Mouse (Mus musculus) liver, embryonic 14.5 days (tissue): ENCODE measurements around the gene Phb2. TPM values are rescaled to one million over a fixed set of nuclear protein-coding genes. Genes with fewer than 3 reads are reported as not detected.

Experiments used
- ATAC-seq: fragments of 200-750 bp; cut with Nextera tagmentation; 2 replicates; pipeline ENCODE4 v1.8.0; 2017; ENCODE audit warnings: moderate number of reproducible peaks, mild to moderate bottlenecking, moderate library complexity; ENCODE audit not compliant: insufficient read depth
- DNase-seq, 3 experiments: peaks; one replicate each; pipeline ENCODE4 v3.0.0-alpha.2; 2012 to 2013; ENCODE audit warnings: low read depth in 3 of 3, low spot score in 3 of 3
- H3K27ac ChIP-seq: fragments of 300-500 bp; sonication (generic); 2 replicates; pipeline ENCODE4 v1.5.1; 2014; ENCODE audit warnings: moderate library complexity, mild to moderate bottlenecking, control low read depth, inconsistent platforms
- H3K27me3 ChIP-seq: fragments of 300-500 bp; sonication (generic); 2 replicates; pipeline ENCODE4 v1.6.1; 2014; ENCODE audit warnings: mild to moderate bottlenecking, low read length, moderate library complexity; ENCODE audit not compliant: control insufficient read depth, insufficient read depth
- H3K36me3 ChIP-seq: fragments of 300-500 bp; sonication (generic); replicated peaks from 2 replicates; pipeline ENCODE4 v1.6.1; 2014; ENCODE audit warnings: low read depth; ENCODE audit not compliant: control insufficient read depth, insufficient read depth
- H3K4me1 ChIP-seq, 2 experiments: fragments of 200-500 bp in 1 of 2; fragments of 300-500 bp in 1 of 2; sonication (generic) in 1 of 2; replicated peaks; 2 replicates each; pipeline ENCODE4 v1.6.1; 2012 to 2014; ENCODE audit warnings: antibody characterized with exemption in 1 of 2, inconsistent platforms in 1 of 2, low read length in 1 of 2; ENCODE audit not compliant: control insufficient read depth in 2 of 2, insufficient read depth in 2 of 2
- H3K4me2 ChIP-seq: fragments of 300-500 bp; sonication (generic); 2 replicates; pipeline ENCODE4 v1.6.1; 2014; ENCODE audit warnings: low read depth, mild to moderate bottlenecking, control low read depth, moderate library complexity
- H3K4me3 ChIP-seq, 2 experiments: fragments of 200-500 bp in 1 of 2; fragments of 300-500 bp in 1 of 2; sonication (generic) in 1 of 2; 2 replicates each; pipeline ENCODE4 v1.5.1; 2012 to 2014; ENCODE audit warnings: low read depth in 2 of 2, low read length in 2 of 2, mild to moderate bottlenecking in 2 of 2, control low read depth in 1 of 2, inconsistent platforms in 1 of 2, moderate library complexity in 1 of 2; ENCODE audit not compliant: insufficient read depth in 1 of 2
- H3K9ac ChIP-seq: fragments of 300-500 bp; sonication (generic); replicated peaks from 2 replicates; pipeline ENCODE4 v1.6.1; 2014; ENCODE audit warnings: mild to moderate bottlenecking, control low read depth, moderate library complexity
- H3K9me3 ChIP-seq: fragments of 300-500 bp; sonication (generic); 2 replicates; pipeline ENCODE4 v1.6.1; 2016; ENCODE audit warnings: low read length, mixed read lengths; ENCODE audit not compliant: control insufficient read depth
- CTCF ChIP-seq: IDR thresholded peaks from 2 replicates; pipeline ENCODE4 v1.5.1; 2016; ENCODE audit warnings: antibody characterized with exemption, low read depth, control low read depth
- EP300 ChIP-seq: IDR thresholded peaks from 2 replicates; pipeline ENCODE4 v1.6.1; 2016; ENCODE audit warnings: antibody characterized with exemption, low read depth
- WGBS: fragments of 180-500 bp; shearing (Covaris S2); extraction: QIAGEN DNeasy Blood & Tissue Kit; methylation state at CpG from one replicate; pipeline ENCODE4 v1.1.7; 2014; ENCODE audit not compliant: insufficient replicate concordance; 5-methylcytosine and 5-hydroxymethylcytosine counted together
- polyA plus RNA-seq, 2 experiments: library from polyadenylated mRNA; depleted of rRNA in 1 of 2; stranded (reverse) in 1 of 2; unstranded in 1 of 2; fragments of >200 nt; fragmentation: Nextera tagmentation in 1 of 2; extraction: Ambion mirVana in 1 of 2; gene quantifications; 2 replicates each; pipeline versions ENCODE4 v1.2.1 to v1.2.3; 2012 to 2014

The Phb2 gene
- polyA plus RNA-seq, 2 experiments = 124 to 210 TPM

DNA sequence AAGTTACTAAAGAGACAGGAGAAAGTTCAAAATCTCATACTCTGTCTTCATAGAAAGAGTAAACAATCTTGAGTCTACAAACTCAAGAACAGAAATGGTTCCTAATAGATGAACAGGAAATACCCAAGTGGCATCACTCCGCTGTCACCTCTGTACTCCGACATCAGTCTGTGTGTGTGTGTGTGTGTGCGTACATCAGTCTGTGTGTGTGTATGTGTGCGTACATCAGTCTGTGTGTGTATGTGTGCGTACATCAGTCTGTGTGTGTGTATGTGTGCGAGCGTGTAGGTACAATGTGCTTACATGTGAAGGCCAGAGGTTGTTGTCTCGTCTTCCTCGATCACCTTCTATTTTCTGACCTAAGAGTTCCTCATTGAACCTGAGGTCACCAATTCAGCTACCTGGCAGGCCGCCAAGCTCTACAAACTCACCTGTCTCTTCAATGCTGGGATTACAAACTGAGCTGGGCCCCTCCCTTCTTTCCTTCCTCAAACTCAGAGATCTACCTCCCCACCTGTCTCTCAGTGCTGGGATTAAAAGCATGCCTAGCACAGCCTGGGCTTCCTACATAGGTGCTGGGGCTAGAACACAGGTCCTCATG is 3.7 kb upstream of the Phb2 start:
- peaks cover 11 to 15% of the 10 kb centered on the region in 2 experiments for H3K4me1 ChIP-seq
- peaks cover 53% of the 10 kb centered on the region for H3K36me3 ChIP-seq
- H3K27ac ChIP-seq = no peak overlapping the region
- no peak overlapping the region for H3K9ac ChIP-seq
- TF ChIP-seq EP300 = no peak
- H3K4me2 ChIP-seq = no peak overlapping the region
- WGBS = 88% methylated on average over 10 of the region's 10 CpGs
- DNase-seq = no peak
- no peak for ATAC-seq
- H3K27me3 ChIP-seq = no peaks in the 10 kb centered on the region
- no peaks in the 10 kb centered on the region for H3K9me3 ChIP-seq
- no peak overlapping the region for H3K4me3 ChIP-seq

DNA sequence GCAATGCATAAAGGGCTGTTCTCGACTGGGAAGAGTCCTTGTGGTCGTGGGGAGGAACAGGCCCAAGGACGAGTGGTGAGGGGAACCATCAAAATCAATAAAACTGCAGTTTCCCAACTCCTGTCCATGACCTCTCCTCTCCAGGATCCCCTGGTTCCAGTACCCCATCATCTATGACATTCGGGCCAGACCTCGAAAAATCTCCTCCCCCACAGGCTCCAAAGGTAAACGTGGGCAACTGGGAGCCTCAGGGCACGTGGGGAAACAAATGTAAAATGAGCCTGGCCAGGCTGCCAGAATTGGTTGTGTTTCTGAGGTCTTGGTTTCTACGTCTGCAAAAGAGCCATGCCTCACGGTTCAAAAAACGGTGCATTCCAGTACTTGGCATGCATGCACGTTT is 782 bp downstream of the Phb2 start:
- ATAC-seq (no peak), DNase-seq (no peak)
- 8% methylated on average over 11 of the region's 11 CpGs for WGBS
- H3K4me1 ChIP-seq = peaks cover 15 to 16% of the 10 kb centered on the region in 2 experiments
- peak overlapping the region; percentile 75 to 82 for H3K4me3 ChIP-seq
- H3K9ac ChIP-seq = peak overlapping the region; percentile 81
- H3K27ac ChIP-seq = peak overlapping the region; percentile 43
- H3K9me3 ChIP-seq = no peaks in the 10 kb centered on the region
- H3K27me3 ChIP-seq = no peaks in the 10 kb centered on the region
- TF ChIP-seq EP300 = no peak
- peak; percentile 16; the same call in 1 of the 2 replicates for TF ChIP-seq CTCF
- H3K4me2 ChIP-seq = peak overlapping the region; percentile 87
- H3K36me3 ChIP-seq = peaks cover 38% of the 10 kb centered on the region

DNA sequence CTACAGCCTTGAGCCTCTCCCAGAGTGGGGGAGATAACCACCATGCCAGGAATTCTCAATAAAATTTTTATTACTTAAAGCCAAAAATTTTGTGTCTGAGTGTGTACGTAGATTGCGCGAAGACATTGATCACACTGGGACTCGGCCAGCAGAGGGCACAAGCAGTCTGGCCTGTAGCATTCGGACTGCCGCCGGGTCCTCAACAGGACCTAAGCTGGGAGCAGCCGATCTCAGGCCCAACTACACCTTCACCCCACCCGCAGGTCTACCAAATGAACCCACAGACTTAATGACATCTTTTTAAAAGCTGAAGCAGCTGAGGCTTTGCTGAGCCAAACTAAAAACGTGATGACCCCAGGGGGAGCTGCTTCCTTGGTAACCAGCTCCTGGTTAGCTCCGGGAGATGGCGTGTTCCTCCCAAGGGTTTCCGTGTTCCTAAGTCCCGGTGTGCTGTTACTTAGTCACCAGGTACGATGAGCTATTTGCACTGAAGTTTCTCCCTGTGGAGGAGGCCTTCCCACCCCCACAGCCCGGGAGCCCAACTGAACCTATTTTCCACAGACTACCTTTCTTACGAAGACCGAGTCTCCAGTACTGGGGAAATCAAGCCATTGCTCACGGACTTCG is 4.8 kb downstream of the Phb2 start:
- TF ChIP-seq CTCF = peak; percentile 82
- TF ChIP-seq EP300 = no peak
- no peak overlapping the region for H3K9ac ChIP-seq
- H3K27ac ChIP-seq = no peak overlapping the region
- no peak overlapping the region for H3K4me3 ChIP-seq
- H3K4me2 ChIP-seq = no peak overlapping the region
- DNase-seq (no peak), ATAC-seq (no peak)
- H3K36me3 ChIP-seq = peaks cover 26% of the 10 kb centered on the region
- whole genome bisulfite sequencing = 68% methylated on average over 20 of the region's 20 CpGs
- H3K9me3 ChIP-seq = no peaks in the 10 kb centered on the region
- H3K4me1 ChIP-seq = peaks cover 22 to 24% of the 10 kb centered on the region in 2 experiments
- H3K27me3 ChIP-seq = no peaks in the 10 kb centered on the region

DNA sequence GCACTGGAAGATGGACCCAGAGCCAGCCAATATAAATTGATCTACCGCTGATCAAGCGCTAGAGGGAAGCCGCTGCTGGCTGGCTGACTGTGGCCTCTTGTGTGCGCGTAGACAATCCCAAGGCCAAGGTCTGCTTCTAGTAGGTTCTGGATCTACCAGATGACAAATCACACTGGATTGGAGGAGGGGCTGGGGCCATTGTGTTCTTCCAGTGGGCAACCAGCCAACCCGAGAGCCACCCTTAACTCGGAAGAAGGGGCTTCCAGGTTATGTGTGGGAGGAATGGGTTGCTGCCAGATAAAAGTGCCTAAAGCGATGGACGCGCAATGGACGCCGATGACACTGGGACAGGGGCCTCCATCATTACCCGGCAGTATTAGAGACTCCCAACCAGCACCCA is 5.8 kb downstream of the Phb2 start:
- Histone ChIP-seq H3K27ac (no peak overlapping the region), H3K27me3 (no peaks in the 10 kb centered on the region), H3K36me3 (peaks cover 26% of the 10 kb centered on the region), H3K9ac (no peak overlapping the region), H3K4me3 (no peak overlapping the region), H3K4me2 (no peak overlapping the region), H3K4me1 (peaks cover 22 to 24% of the 10 kb centered on the region in 2 experiments), H3K9me3 (no peaks in the 10 kb centered on the region)
- TF ChIP-seq CTCF (no peak), EP300 (no peak)
- 81% methylated on average over 13 of the region's 13 CpGs for WGBS
- no peak for ATAC-seq
- DNase-seq = no peak

DNA sequence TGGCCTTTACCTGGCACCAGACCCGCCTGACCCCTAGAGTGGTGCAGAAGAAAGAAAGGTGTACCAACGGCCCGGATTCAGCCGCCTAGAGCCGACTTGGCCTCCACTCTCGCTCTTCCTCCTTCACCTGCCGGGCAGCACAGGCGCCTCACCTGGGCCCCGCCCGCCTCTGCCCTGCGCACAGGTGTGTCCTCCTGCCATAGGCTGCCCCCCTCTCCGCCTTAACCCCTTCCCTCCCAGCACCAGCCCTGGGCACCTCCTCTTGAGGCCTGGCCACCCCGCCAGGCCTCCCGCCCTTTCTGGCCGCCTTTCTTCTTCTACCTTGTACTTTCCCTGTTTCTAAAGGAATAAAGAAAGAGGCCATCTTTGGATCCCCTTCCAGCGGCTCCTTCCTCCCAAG is 6.6 kb downstream of the Phb2 start:
- peak overlapping the region; percentile 63 for H3K27ac ChIP-seq
- 73% methylated on average over 16 of the region's 16 CpGs for WGBS
- ATAC-seq (no peak), DNase-seq (no peak)
- TF ChIP-seq EP300 (no peak), CTCF (no peak)
- peaks cover 26% of the 10 kb centered on the region for H3K36me3 ChIP-seq
- no peak overlapping the region for H3K4me3 ChIP-seq
- peaks cover 18 to 21% of the 10 kb centered on the region in 2 experiments for H3K4me1 ChIP-seq
- no peak overlapping the region for H3K9ac ChIP-seq
- H3K4me2 ChIP-seq = peak overlapping the region; percentile 51
- H3K9me3 ChIP-seq = no peaks in the 10 kb centered on the region
- no peaks in the 10 kb centered on the region for H3K27me3 ChIP-seq
